Mouse (Mus musculus): ENCODE data around the gene Pde1a. TPM values are rescaled to one million over a fixed set of nuclear protein-coding genes. Genes with fewer than 3 reads are reported as not detected.
A peak's percentile ranks its signal among the peaks of the same experiment; 100 is the strongest.

The Pde1a gene
- total RNA-seq, 1 experiment from 2014 or later, result not detected

DNA sequence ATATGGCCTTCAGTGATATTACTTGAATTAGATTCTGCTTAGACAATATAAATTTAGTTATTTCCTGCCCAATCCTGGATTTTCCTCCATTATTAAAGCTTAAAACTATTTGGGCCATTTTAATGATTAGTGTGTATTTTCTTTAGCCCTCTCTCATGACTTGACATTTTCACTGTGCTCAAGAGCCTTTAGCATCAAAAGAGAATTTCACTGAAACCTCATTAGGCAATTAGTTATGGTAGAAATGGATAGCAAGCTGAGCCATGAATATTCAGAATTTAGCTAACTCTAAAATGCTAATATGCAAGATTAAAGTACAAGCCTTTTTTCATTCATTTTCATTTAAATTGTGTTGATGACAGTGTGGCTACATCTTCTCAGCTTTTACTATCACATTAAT, 73.2 kb downstream of the Pde1a start:
- ATAC-seq (replicated peaks; ENCODE audit: insufficient number of reproducible peaks, low FRiP score, low TSS enrichment, poor library complexity, severe bottlenecking), result no peak

DNA sequence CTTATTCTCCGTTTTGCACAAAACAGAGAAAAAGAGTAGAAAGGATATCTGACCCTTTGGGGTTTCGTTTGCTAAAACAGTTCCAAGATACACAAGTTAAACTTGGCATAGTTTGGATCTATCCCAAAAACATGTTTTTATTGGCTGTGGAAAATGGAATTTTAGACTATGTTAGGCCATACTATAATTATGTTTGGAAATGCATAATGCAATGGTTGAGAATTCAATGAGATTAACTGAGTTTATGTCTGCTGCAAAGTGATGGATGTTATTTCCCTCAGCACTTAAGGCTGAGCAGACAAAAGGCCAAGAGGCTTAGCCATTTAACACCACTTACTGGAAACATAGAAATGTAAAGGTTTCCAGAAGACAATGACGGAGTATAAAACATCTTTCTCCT, 75.2 kb downstream of the Pde1a start:
- ATAC-seq (replicated peaks; ENCODE audit: insufficient number of reproducible peaks, low FRiP score, low TSS enrichment, poor library complexity, severe bottlenecking), result no peak

DNA sequence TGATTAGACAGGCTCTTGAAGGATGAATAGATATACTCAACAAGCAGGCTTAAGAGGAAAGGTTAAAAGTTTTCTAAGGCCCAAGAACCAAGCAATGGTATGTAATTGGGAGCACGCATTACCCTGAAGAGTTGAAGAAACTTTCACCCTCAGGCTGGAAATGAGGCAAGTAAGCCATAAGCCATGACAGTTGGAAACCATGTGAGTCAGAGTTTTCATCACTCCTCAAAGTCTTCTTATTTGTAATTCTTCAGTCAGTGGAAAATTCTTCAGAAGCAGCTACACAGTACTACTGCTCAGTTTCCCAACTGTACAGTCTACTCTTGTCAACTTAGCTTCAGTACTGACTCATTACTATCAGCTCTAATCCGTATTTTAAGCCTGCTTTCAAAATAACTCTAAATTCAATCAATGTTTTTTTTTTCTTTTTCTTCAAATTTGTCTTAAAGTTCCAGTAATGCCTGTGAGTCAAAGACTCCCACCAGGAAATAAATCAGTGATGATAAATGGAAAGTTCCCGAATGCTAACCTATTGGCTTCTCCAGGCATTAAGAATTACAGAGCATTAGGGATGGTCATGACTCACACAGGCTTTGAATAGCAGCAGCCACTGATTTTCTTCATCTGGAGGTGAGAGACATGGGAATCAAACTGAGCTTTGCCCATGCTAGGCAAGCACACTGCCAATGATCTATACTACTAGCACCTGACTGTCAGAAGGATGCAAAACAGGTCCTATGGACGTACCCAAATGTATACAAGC, 82.3 kb downstream of the Pde1a start:
- no peak for ATAC-seq (replicated peaks; ENCODE audit: insufficient number of reproducible peaks, low FRiP score, low TSS enrichment, poor library complexity, severe bottlenecking)

DNA sequence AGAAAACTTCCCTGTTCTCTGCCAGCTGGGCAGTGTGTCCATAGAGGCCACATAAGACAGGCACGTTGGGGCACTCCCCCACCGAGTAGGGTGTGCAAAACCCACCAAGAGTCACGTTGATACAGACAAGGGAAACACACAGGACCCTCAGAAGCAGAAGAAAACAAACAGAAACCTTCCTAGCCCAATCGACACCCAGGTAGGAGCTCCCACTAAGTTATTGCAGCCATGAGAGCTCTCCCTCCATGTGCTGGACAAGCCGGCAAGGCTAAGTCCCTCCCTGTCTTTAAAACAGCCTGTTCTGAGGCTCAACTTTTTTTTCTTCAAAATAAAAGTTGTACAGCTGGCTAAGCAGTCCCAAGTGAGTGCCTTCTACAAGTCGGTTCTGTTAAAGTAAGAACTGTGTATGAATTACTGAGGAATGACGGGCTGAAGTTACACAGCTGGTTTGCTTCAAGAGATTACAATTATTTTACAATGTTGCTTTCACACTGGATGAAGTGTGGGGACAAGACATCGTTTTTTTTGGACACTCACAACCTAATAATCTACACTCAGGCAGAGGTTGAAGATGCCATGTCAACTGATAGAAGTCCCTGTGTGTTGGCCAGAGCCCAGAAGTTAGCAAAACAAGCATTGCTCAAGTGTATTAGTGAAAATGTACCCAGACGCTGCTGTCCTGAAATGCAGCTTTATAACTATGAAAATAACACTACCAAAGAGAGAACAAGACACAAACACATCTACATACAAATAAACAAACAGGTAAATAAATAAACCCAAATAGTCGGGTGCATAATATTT, 90.4 kb downstream of the Pde1a start:
- no peak for ATAC-seq (replicated peaks; ENCODE audit: insufficient number of reproducible peaks, low FRiP score, low TSS enrichment, poor library complexity, severe bottlenecking)

DNA sequence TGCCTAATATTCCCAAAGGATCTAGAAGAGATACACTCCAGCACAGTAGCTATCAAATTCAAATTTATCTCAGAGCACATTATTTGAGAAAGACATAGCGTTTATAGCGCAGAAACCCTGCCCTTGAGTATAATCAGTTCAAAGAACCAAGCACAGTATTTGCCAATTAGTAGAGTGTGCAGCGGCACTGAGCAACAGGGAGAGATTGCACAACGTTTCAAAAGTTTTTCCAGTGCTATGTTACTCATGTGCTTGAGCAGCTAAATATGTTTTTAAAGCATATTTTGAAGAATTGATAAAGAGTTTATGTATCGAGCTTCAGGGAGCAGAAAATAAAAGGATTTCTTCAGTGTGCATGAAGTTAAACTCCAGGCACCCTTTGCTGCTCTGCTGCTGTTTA, 91.3 kb downstream of the Pde1a start:
- ATAC-seq (replicated peaks; ENCODE audit: insufficient number of reproducible peaks, low FRiP score, low TSS enrichment, poor library complexity, severe bottlenecking), result no peak

DNA sequence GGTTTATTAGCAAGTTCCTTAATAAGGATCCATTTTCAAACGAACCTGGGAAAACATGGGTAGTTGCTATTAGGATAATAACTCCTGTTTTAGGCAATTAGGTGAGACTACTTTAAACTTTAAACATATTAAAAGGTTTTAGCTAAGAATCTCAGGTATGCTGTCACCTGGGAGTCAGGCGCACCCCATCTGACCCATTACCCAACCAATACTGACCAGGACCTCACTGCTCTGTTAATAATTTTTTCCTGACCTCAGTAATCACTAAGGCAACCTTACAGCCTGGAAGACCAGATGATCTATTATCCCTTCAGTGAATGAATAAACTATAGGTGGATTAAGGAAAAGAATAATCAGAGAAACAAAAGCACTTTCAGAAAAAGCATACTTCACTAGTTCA, 100.2 kb downstream of the Pde1a start:
- ATAC-seq (replicated peaks; ENCODE audit: insufficient number of reproducible peaks, low FRiP score, low TSS enrichment, poor library complexity, severe bottlenecking), result no peak

DNA sequence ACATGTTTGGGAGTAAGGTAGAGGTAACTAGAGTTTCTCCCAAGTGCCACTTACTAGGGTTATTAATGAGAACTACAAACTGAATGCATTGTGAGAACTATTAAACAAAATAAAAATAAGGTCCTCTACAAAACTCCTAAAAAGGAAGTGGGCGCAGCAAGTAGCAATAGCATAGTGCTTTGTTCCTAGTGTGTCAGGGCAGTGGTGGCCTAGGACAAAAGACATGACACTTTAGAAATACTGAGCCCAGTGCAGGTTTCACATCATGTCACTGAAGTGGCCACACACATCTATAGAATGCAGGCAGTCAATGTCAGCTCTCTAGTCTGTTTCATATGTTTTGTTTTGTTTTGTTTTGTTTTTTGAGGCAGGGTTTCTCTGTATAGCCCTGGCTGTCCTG, 103.2 kb downstream of the Pde1a start:
- ATAC-seq (replicated peaks; ENCODE audit: insufficient number of reproducible peaks, low FRiP score, low TSS enrichment, poor library complexity, severe bottlenecking), result peak; percentile 49; the same call in 1 of the 2 replicates

DNA sequence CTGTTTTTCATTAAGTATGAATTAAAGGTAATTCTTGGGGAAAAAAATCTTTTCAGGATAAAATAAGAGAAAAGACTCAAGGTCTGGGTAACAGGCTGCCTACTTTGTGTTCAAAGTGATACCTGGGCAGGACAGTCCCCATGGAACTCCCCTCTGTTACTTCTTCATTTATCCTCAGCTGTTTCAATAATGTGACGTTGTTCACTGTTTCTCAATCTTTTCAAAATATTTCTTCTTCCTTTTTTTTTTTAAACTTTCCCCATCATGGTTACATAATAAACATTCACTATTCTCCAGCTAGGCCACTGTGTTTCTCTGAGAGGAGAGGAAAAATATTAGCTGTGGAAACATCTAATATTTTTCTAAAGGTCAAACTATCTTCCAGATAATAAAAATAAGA, 103.7 kb downstream of the Pde1a start:
- ATAC-seq (replicated peaks; ENCODE audit: insufficient number of reproducible peaks, low FRiP score, low TSS enrichment, poor library complexity, severe bottlenecking), result peak; percentile 41

DNA sequence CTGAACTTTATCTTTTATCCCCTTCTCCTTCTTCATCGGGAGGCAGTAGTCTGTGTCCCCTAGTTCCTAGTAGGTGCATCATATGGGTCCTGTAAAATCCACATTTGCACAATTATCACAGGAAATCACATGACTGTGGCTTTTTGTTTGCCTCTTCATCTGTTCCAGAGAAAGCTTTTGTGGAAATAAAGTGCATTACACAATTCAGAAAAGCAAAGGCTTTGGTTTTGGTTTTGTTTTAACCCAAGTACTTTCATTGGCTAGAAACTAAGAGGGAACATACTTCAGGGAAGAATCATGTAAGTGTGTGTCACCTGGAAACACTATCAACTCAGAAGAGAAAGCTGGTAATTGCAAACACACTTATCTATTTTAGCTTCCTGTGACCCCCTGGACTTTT, 104.2 kb downstream of the Pde1a start:
- ATAC-seq (replicated peaks; ENCODE audit: insufficient number of reproducible peaks, low FRiP score, low TSS enrichment, poor library complexity, severe bottlenecking), result peak; percentile 64

DNA sequence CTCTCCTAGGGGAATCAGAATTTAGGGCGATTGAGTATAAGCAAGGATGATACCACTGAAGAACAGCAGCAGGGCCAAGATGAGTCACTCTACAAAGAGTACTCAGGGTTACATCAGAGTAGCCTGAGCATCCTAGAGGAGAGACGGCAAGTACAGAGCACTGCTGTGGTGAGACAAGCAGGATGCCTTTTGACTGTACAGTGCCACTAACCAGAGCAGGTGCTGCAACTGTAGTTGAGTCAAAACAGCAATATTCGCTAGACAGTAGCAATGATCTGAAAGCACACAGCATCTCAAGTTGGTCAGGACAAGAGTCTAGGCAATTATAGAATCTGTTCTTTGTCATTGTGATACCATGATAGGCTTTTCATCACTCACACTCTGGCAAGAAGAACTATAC, 115.1 kb downstream of the Pde1a start:
- no peak for ATAC-seq (replicated peaks; ENCODE audit: insufficient number of reproducible peaks, low FRiP score, low TSS enrichment, poor library complexity, severe bottlenecking)

DNA sequence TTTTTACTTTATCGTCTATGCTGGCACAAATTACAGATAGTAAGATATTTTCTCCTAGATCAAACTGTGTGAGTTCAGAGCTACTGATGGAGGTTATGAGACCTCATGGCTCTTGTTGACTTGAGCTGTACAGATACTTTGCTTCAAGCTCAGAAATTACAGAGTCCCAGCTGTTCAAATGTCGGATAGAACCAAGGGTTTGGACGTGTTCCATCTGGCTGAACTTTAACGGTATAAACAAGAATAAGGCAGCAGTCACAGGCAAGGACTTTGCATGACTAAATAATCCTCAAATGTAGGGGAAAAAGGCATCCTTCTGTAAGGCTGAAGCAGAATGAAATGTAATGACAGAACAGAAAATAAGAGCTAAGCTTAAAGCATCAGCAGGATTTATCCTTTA, 116.2 kb downstream of the Pde1a start:
- no peak for ATAC-seq (replicated peaks; ENCODE audit: insufficient number of reproducible peaks, low FRiP score, low TSS enrichment, poor library complexity, severe bottlenecking)

DNA sequence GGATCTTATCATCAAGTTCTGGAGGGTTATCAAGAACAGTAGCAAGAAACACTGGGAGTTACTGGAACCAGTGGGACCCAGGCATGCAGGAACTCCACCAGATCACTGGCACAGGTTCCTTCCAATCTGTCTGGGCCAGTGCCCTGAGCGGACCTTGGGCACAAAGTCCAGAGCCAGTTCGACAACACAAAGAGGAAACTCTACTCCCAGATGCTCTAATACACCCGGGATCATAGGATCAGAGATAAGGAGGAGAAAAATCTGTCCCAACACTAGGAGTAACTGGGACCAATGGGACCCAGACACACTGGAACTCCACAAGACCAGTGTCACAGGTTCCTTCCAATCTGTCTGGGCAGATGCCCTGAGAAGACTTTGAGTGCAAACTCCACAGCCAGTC, 130.1 kb downstream of the Pde1a start:
- ATAC-seq (replicated peaks; ENCODE audit: insufficient number of reproducible peaks, low FRiP score, low TSS enrichment, poor library complexity, severe bottlenecking), result no peak

DNA sequence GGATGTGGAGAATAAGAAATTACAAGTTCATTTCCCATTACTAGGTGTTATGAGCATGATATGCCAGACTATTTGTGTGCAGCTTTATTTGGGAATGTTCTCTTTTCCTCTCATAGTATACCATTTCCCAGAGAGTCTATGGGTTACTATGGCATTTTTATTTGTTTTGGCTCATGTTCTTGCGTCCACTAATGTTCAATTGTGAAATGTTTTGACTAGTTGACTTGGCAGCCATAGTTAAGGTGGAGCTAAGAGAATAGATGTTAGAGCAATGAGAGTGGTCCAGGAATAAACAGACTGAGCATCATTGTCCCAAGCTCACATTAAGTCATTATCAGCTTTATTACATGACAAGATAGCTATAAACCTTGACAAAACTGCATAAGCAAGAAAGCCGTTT, 130.8 kb downstream of the Pde1a start:
- ATAC-seq (replicated peaks; ENCODE audit: insufficient number of reproducible peaks, low FRiP score, low TSS enrichment, poor library complexity, severe bottlenecking), result no peak

DNA sequence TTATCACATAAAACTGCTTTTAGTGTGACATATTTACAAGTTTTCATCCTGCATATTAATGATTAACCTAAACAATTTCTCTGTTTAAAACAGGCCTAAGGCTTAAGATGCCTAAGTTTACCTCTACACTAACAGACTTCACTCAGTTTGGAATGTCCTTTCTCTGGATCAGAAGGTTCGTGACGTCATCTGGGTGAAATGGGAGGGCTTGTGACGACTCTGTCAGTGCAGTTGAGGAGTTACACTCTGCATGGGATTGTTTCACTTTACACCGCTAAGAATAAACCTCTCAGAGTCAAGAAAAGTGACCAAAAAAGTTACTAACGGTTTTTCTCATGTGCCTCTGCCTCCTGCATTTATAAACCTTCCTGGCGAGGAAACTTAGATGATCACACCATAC, 137.6 kb downstream of the Pde1a start:
- no peak for ATAC-seq (replicated peaks; ENCODE audit: insufficient number of reproducible peaks, low FRiP score, low TSS enrichment, poor library complexity, severe bottlenecking)

DNA sequence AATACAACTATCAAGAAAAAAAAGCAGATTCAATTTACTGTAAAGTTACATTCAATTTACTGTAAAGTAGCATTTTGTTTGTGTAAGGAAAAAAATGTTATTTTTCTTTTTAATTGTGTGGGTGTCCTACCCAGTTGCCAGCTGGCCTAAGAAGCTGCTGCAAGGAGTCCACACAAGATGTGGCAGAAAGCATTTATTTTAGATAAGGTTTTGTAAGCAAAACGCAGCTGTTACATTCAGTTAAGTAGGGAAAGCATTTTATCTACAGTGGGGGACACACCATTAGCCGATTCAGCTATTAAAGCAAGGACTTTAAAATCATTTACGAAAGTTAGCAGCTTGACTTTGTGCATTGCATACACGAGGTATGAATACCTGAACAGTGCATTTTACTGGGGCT, 145.5 kb downstream of the Pde1a start:
- ATAC-seq (replicated peaks; ENCODE audit: insufficient number of reproducible peaks, low FRiP score, low TSS enrichment, poor library complexity, severe bottlenecking), result no peak

DNA sequence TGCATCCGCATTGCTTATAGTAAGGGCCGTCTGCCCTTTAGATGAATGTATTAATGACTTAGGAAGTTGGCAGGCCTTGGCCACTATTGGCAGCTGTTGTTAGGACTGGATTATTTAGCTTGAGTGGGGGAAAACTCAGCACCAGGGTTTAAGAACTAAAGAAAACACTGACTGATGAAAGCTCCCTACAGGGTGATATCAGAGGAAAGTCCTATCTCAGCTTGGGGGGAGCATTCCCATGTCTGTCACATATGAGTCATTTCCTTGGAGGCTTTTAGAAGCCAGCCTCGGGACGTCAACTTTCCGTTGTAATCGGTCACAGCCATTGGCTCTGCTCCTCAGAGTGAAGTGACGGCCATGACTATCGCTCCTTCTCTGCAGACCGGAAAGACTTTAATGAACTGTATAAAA, 146.0 kb downstream of the Pde1a start:
- ATAC-seq (replicated peaks; ENCODE audit: insufficient number of reproducible peaks, low FRiP score, low TSS enrichment, poor library complexity, severe bottlenecking), result no peak

DNA sequence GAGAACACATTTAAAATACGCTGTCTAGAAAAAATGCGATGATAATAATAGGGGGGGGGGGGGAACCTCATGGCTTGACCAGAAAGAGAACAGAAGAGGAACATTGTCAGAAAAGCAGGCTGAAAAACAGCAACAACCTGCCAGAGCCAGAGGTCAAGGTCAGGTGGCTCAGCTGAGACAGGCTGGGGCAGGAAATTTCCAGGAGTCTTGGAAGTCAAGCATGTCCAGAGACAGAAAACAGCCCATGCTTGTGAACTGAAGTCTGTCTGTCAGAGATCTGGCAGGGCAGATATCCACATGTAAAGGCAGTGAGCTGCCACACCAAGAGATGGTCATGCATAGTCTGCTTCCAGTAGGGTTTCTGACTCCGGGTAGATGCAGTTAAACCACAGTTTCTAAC, 147.5 kb downstream of the Pde1a start:
- no peak for ATAC-seq (replicated peaks; ENCODE audit: insufficient number of reproducible peaks, low FRiP score, low TSS enrichment, poor library complexity, severe bottlenecking)

DNA sequence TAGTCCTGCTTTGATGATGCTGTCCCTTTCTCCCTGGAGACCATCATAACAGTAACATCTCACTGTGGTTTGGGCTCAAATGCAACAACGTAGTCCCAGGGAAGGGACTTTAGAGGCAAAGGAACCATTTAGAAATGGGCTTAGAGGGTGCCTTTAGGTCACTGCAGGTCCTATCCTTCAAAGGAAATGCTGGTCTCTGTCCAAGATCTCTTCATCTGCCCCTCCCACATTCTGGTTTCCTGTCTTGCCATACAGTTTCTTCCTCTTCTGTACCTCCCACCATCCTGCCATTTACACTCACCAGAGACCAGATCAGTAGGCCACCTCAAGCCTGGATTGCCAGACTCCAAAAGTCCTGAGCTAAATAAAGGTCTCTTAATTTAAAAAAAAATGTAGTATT, 150.3 kb downstream of the Pde1a start:
- ATAC-seq (replicated peaks; ENCODE audit: insufficient number of reproducible peaks, low FRiP score, low TSS enrichment, poor library complexity, severe bottlenecking), result no peak

DNA sequence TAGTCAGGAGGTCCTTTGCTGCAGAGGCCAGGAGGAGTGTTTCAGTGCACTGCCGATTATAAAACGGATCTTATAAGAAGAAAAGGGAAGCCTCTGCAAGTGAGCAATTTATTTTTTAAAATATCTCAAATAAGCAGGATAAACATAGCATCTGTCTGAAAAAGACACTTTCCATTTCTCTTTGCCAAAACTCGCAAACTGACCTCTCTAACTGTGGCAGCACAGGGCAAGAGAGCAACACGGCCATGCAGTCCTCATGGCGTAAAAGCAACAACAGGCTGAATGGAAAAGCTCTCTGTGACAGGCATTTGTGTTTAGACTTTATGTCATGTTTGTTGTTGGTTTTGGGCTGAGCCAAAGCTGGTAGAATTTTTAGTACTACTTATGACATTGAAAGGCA, 152.0 kb downstream of the Pde1a start:
- ATAC-seq (replicated peaks; ENCODE audit: insufficient number of reproducible peaks, low FRiP score, low TSS enrichment, poor library complexity, severe bottlenecking), result no peak

DNA sequence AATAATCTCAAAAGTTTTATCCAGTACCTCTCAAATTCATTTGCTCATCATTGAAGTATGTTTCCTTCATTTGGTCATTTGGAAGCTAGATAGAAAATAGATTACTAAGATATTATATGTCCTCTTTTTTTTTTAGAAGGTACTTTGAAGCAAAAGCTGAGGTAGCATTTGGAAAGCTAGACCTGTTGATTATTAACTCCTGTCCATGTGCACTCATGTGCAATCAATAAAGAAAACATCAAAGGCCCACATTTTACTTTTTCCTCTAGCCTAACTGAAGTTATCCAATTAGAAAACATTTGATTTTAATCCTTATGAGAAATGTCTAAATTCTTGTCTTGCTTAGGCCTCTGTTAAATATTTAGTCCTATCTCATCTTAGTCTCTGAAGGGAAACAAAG, 153.3 kb downstream of the Pde1a start:
- ATAC-seq (replicated peaks; ENCODE audit: insufficient number of reproducible peaks, low FRiP score, low TSS enrichment, poor library complexity, severe bottlenecking), result no peak
